Comparison of ENCODE assay signal across 9 mouse cellular contexts in the genomic region with DNA sequence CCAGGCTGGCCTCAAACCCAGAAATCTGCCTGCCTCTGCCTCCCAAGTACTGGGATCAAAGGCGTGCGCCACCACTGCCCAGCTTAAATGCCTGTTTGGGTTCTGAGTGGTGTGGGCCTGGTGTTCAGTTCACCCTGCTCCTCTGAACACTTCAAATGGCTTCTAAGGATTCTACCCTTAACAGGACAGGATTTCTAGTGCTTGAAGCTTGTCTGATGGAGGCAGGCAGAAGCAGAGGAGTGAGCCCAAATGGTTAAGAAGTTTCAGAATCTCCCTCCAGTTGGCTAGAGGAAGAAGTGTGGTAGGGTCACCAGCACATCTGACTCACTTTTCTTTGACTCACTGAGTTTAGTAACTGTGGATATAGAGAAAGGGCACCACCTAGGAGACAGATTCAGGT. TPM values are rescaled to one million over a fixed set of nuclear protein-coding genes. Genes with fewer than 3 reads are reported as not detected.
DNase-seq lines count a peak whose midpoint lies in the region; ATAC-seq and TF ChIP-seq lines count a peak whose summit lies in the region.
"Had no signal": no experiment of that assay in that cellular context is flagged by ENCODE, and none has a peak within 500 bp of the region (broad histone marks: within the 10 kb centered on the region; RNA-seq: fewer than 3 reads in every experiment).

No protein-coding gene starts in this region.

- 89% methylated on average over 2 of the region's 2 CpGs for WGBS in kidney, adult 2 months
- 95% methylated on average over 2 of the region's 2 CpGs for whole genome bisulfite sequencing in forebrain, embryonic 15.5 days
- 62% methylated on average over 2 of the region's 2 CpGs for WGBS in liver, embryonic 15.5 days (ENCODE audit: insufficient replicate concordance)

- H3K4me1 ChIP-seq in kidney, adult 2 months (ENCODE audit: control insufficient read depth, insufficient read depth, low read length), result peaks cover 28% of the 10 kb centered on the region
- H3K4me1 ChIP-seq in MEL (ENCODE audit: control insufficient read depth in 1 of 2, insufficient read depth in 2 of 2, low read length in 2 of 2), result peaks cover 0 to 33% of the 10 kb centered on the region in 2 experiments; a peak in 3 of 4 replicates
- H3K4me1 ChIP-seq in forebrain, embryonic 15.5 days, result peaks cover 42% of the 10 kb centered on the region
- H3K4me1 ChIP-seq in liver, embryonic 15.5 days (replicated peaks), result peaks cover 84% of the 10 kb centered on the region

- peak overlapping the region; percentile 97 for H3K9ac ChIP-seq in MEL (ENCODE audit: control insufficient read depth, low read depth, low read length, poor library complexity, severe bottlenecking)
- H3K9ac ChIP-seq in forebrain, embryonic 15.5 days (replicated peaks), result no peak overlapping the region
- peak overlapping the region; percentile 99 for H3K9ac ChIP-seq in liver, embryonic 15.5 days

- H3K4me3 ChIP-seq in kidney, adult 2 months (ENCODE audit: insufficient read depth, low read depth, low read length), result no peak overlapping the region
- peak overlapping the region in 1 of 2 experiments; percentile 82; a peak in 2 of 4 replicates for H3K4me3 ChIP-seq in MEL (ENCODE audit: control insufficient read depth in 1 of 2, insufficient read depth in 1 of 2, low read depth in 2 of 2, low read length in 2 of 2)
- no peak overlapping the region for H3K4me3 ChIP-seq in forebrain, embryonic 15.5 days
- peak overlapping the region; percentile 95 for H3K4me3 ChIP-seq in liver, embryonic 15.5 days (replicated peaks)
- no peak overlapping the region for H3K4me3 ChIP-seq in left cerebral cortex, adult 2 months

- DNase-seq in kidney, adult 2 months, result no peak
- DNase-seq in kidney, adult 18-20 months, result no peak
- DNase-seq in MEL (ENCODE audit: low read depth, low spot score), result no peak
- no peak for DNase-seq in left cerebral cortex, adult 2 months (ENCODE audit: extremely low spot score in 1 of 2, low spot score in 2 of 2)
- DNase-seq in urinary bladder, postnatal 10 days (ENCODE audit: low spot score), result no peak
- DNase-seq in layer of hippocampus, adult 8-10 months (ENCODE audit: low spot score in 2 of 2), result no peak
- DNase-seq: gastrocnemius, postnatal 10 days had no signal

- H3K4me2 ChIP-seq in forebrain, embryonic 15.5 days (replicated peaks), result no peak overlapping the region
- peak overlapping the region; percentile 83 for H3K4me2 ChIP-seq in liver, embryonic 15.5 days

- no peak for TF ChIP-seq POLR2A in kidney, adult 2 months (IDR thresholded peaks at IDR 0.05; ENCODE audit: low read depth, low read length)
- no peak for TF ChIP-seq POLR2A in MEL (IDR thresholded peaks at IDR 0.05; ENCODE audit: control insufficient read depth in 1 of 2, insufficient read depth in 1 of 2, low read depth in 1 of 2, low read length in 2 of 2, poor library complexity in 1 of 2)

- no peak for TF ChIP-seq CTCF in kidney, adult 2 months (conservative IDR thresholded peaks at IDR 0.05; ENCODE audit: insufficient read depth, insufficient read length, low read depth, low read length)
- TF ChIP-seq CTCF in MEL (IDR thresholded peaks at IDR 0.05 in 2 of 3, conservative IDR thresholded peaks at IDR 0.05 in 1 of 3; ENCODE audit: control insufficient read depth in 1 of 3, insufficient read depth in 1 of 3, low read depth in 2 of 3, low read length in 3 of 3, poor library complexity in 1 of 3, severe bottlenecking in 1 of 3), result no peak
- TF ChIP-seq CTCF in left cerebral cortex, adult 2 months (IDR thresholded peaks at IDR 0.05), result no peak

- H3K79me2 ChIP-seq in MEL (ENCODE audit: control insufficient read depth, insufficient read depth, low read length, poor library complexity), result peaks cover 76% of the 10 kb centered on the region

- peak overlapping the region; percentile 71 for H3K27ac ChIP-seq in kidney, adult 2 months (ENCODE audit: insufficient read depth, low read depth, low read length)
- peak overlapping the region; percentile 85 for H3K27ac ChIP-seq in MEL (ENCODE audit: control insufficient read depth, low read depth, low read length)
- 0 out of 2 replicates have a peak overlapping the region, but pooled peaks have one; percentile 67 for H3K27ac ChIP-seq in forebrain, embryonic 15.5 days (replicated peaks)
- H3K27ac ChIP-seq in liver, embryonic 15.5 days (replicated peaks), result peak overlapping the region; percentile 85
- H3K27ac ChIP-seq in left cerebral cortex, adult 2 months, result no peak overlapping the region; the same call in 1 of the 2 replicates

- no peak for ATAC-seq in forebrain, embryonic 15.5 days (replicated peaks)
- no peak for ATAC-seq in liver, embryonic 15.5 days (ENCODE audit: insufficient read depth)

- intact Hi-C loops in left cerebral cortex, adult 2 months (cut with DNase I), result no loop called here

- peaks cover 3% of the 10 kb centered on the region; the same call in 1 of the 2 replicates for H3K36me3 ChIP-seq in kidney, adult 2 months (ENCODE audit: control insufficient read depth, insufficient read depth, low read length)
- peaks cover 13 to 50% of the 10 kb centered on the region in 2 experiments for H3K36me3 ChIP-seq in MEL (ENCODE audit: control insufficient read depth in 1 of 2, insufficient read depth in 2 of 2, low read length in 2 of 2)
- peaks cover 12% of the 10 kb centered on the region for H3K36me3 ChIP-seq in forebrain, embryonic 15.5 days
- H3K36me3 ChIP-seq in liver, embryonic 15.5 days (replicated peaks), result peaks cover 32% of the 10 kb centered on the region

- no peaks in the 10 kb centered on the region for H3K27me3 ChIP-seq in kidney, adult 2 months (replicated peaks; ENCODE audit: control insufficient read depth, insufficient read depth, low read length)
- H3K27me3 ChIP-seq in MEL (ENCODE audit: control insufficient read depth in 1 of 2, insufficient read depth in 2 of 2, low read length in 2 of 2), result no peaks in the 10 kb centered on the region
- H3K27me3 ChIP-seq in forebrain, embryonic 15.5 days, result no peaks in the 10 kb centered on the region
- no peaks in the 10 kb centered on the region for H3K27me3 ChIP-seq in liver, embryonic 15.5 days

- TF ChIP-seq RAD21 in MEL (IDR thresholded peaks at IDR 0.05; ENCODE audit: low read depth, low read length), result no peak

- TF ChIP-seq EP300 in MEL (IDR thresholded peaks at IDR 0.05; ENCODE audit: low read depth in 1 of 2, low read length in 2 of 2), result no peak

- H3K9me3 ChIP-seq in MEL (replicated peaks; ENCODE audit: insufficient read depth, low read length), result no peaks in the 10 kb centered on the region
- no peaks in the 10 kb centered on the region for H3K9me3 ChIP-seq in forebrain, embryonic 15.5 days
- no peaks in the 10 kb centered on the region for H3K9me3 ChIP-seq in liver, embryonic 15.5 days (replicated peaks)

TF ChIP-seq in MEL, 35 proteins besides CTCF, POLR2A, EP300 and RAD21 (continues in another document):
- TF ChIP-seq KAT2A (conservative IDR thresholded peaks at IDR 0.05; ENCODE audit: low read depth, low read length), result no peak

RNA-seq across cellular contexts. Expression of a gene that starts 3.3 kb away (rescaled TPM):
- 104 and 113 TPM in 2 replicates for polyA plus RNA-seq in kidney, adult 2 months (2012; rRNA removed)
- total RNA-seq in MEL (2012; rRNA removed), result 505 and 519 TPM in 2 replicates
- polyA plus RNA-seq in MEL (2012; ENCODE audit: insufficient read depth in 1 of 2, insufficient read length in 2 of 2, low read depth in 1 of 2, low replicate concordance in 2 of 2, missing spikeins in 1 of 2), result 1,000 to 10,000 TPM in 1 of 2 experiments, 100 to 1,000 TPM in 1; 369 to 1,503 TPM
- polyA plus RNA-seq in forebrain, embryonic 15.5 days (2015; fragmentation: Nextera tagmentation; extraction: Ambion mirVana), result 226 and 235 TPM in 2 replicates
- polyA plus RNA-seq in liver, embryonic 15.5 days (2015; fragmentation: Nextera tagmentation; extraction: Ambion mirVana), result 213 and 216 TPM in 2 replicates
- 100 to 1,000 TPM; 148 to 151 TPM for total RNA-seq in left cerebral cortex, adult 2 months (2021)
- 100 to 1,000 TPM; 137 to 145 (median 140) TPM for total RNA-seq in layer of hippocampus, adult 8-10 months (2022)

RNA-seq across cellular contexts. Expression of a gene that starts 9.9 kb away (rescaled TPM):
- polyA plus RNA-seq in kidney, adult 2 months (2012; rRNA removed), result 71.9 and 100 TPM in 2 replicates
- total RNA-seq in MEL (2012; rRNA removed), result 59.5 and 66.2 TPM in 2 replicates
- polyA plus RNA-seq in MEL (2012; ENCODE audit: insufficient read depth in 1 of 2, insufficient read length in 2 of 2, low read depth in 1 of 2, low replicate concordance in 2 of 2, missing spikeins in 1 of 2), result 10 to 100 TPM in 1 of 2 experiments, not detected in 1; 77.3 TPM
- 62.7 and 68.2 TPM in 2 replicates for polyA plus RNA-seq in forebrain, embryonic 15.5 days (2015; fragmentation: Nextera tagmentation; extraction: Ambion mirVana)
- polyA plus RNA-seq in liver, embryonic 15.5 days (2015; fragmentation: Nextera tagmentation; extraction: Ambion mirVana), result 30.7 and 33.5 TPM in 2 replicates
- 10 to 100 TPM; 52.6 to 55.1 TPM for total RNA-seq in left cerebral cortex, adult 2 months (2021)
- 10 to 100 TPM; 58.6 to 59.7 (median 59.5) TPM for total RNA-seq in layer of hippocampus, adult 8-10 months (2022)

RNA-seq across cellular contexts. Expression of a gene that starts 20.7 kb away (rescaled TPM):
- 11.0 and 11.5 TPM in 2 replicates for polyA plus RNA-seq in kidney, adult 2 months (2012; rRNA removed)
- 61.4 and 71.8 TPM in 2 replicates for total RNA-seq in MEL (2012; rRNA removed)
- 10 to 100 TPM in 1 of 2 experiments, not detected in 1; 45.0 TPM for polyA plus RNA-seq in MEL (2012; ENCODE audit: insufficient read depth in 1 of 2, insufficient read length in 2 of 2, low read depth in 1 of 2, low replicate concordance in 2 of 2, missing spikeins in 1 of 2)
- 49.7 and 50.0 TPM in 2 replicates for polyA plus RNA-seq in forebrain, embryonic 15.5 days (2015; fragmentation: Nextera tagmentation; extraction: Ambion mirVana)
- 21.0 and 22.9 TPM in 2 replicates for polyA plus RNA-seq in liver, embryonic 15.5 days (2015; fragmentation: Nextera tagmentation; extraction: Ambion mirVana)
- total RNA-seq in left cerebral cortex, adult 2 months (2021), result 10 to 100 TPM; 15.1 to 15.6 TPM
- total RNA-seq in layer of hippocampus, adult 8-10 months (2022), result 10 to 100 TPM; 12.7 to 16.1 (median 15.1) TPM

RNA-seq across cellular contexts. Expression of a gene that starts 21.1 kb away (rescaled TPM):
- polyA plus RNA-seq in kidney, adult 2 months (2012; rRNA removed), result 19.3 and 27.3 TPM in 2 replicates
- total RNA-seq in MEL (2012; rRNA removed), result 8.9 and 10.9 TPM in 2 replicates
- 10 to 100 TPM in 1 of 2 experiments, not detected in 1; 21.1 TPM for polyA plus RNA-seq in MEL (2012; ENCODE audit: insufficient read depth in 1 of 2, insufficient read length in 2 of 2, low read depth in 1 of 2, low replicate concordance in 2 of 2, missing spikeins in 1 of 2)
- 20.1 and 20.2 TPM in 2 replicates for polyA plus RNA-seq in forebrain, embryonic 15.5 days (2015; fragmentation: Nextera tagmentation; extraction: Ambion mirVana)
- 5.6 and 6.3 TPM in 2 replicates for polyA plus RNA-seq in liver, embryonic 15.5 days (2015; fragmentation: Nextera tagmentation; extraction: Ambion mirVana)
- 10 to 100 TPM; 22.9 to 24.7 TPM for total RNA-seq in left cerebral cortex, adult 2 months (2021)
- total RNA-seq in layer of hippocampus, adult 8-10 months (2022), result 10 to 100 TPM; 25.2 to 31.5 (median 26.2) TPM

RNA-seq across cellular contexts. Expression of a gene that starts 24.0 kb away (rescaled TPM):
- polyA plus RNA-seq in kidney, adult 2 months (2012; rRNA removed), result 36.3 and 37.3 TPM in 2 replicates
- total RNA-seq in MEL (2012; rRNA removed), result 43.2 and 47.0 TPM in 2 replicates
- 10 to 100 TPM in 1 of 2 experiments, not detected in 1; 65.9 TPM for polyA plus RNA-seq in MEL (2012; ENCODE audit: insufficient read depth in 1 of 2, insufficient read length in 2 of 2, low read depth in 1 of 2, low replicate concordance in 2 of 2, missing spikeins in 1 of 2)
- 16.5 and 17.3 TPM in 2 replicates for polyA plus RNA-seq in forebrain, embryonic 15.5 days (2015; fragmentation: Nextera tagmentation; extraction: Ambion mirVana)
- 6.5 TPM in 2 replicates for polyA plus RNA-seq in liver, embryonic 15.5 days (2015; fragmentation: Nextera tagmentation; extraction: Ambion mirVana)
- total RNA-seq in left cerebral cortex, adult 2 months (2021), result 10 to 100 TPM; 58.3 to 60.6 TPM
- 10 to 100 TPM; 53.2 to 58.8 (median 53.7) TPM for total RNA-seq in layer of hippocampus, adult 8-10 months (2022)
